Mouse (Mus musculus): ENCODE data around the gene Olfr313. TPM values are rescaled to one million over a fixed set of nuclear protein-coding genes. Genes with fewer than 3 reads are reported as not detected.

The Olfr313 gene
- total and polyA plus RNA-seq, 3 experiments = not detected

DNA sequence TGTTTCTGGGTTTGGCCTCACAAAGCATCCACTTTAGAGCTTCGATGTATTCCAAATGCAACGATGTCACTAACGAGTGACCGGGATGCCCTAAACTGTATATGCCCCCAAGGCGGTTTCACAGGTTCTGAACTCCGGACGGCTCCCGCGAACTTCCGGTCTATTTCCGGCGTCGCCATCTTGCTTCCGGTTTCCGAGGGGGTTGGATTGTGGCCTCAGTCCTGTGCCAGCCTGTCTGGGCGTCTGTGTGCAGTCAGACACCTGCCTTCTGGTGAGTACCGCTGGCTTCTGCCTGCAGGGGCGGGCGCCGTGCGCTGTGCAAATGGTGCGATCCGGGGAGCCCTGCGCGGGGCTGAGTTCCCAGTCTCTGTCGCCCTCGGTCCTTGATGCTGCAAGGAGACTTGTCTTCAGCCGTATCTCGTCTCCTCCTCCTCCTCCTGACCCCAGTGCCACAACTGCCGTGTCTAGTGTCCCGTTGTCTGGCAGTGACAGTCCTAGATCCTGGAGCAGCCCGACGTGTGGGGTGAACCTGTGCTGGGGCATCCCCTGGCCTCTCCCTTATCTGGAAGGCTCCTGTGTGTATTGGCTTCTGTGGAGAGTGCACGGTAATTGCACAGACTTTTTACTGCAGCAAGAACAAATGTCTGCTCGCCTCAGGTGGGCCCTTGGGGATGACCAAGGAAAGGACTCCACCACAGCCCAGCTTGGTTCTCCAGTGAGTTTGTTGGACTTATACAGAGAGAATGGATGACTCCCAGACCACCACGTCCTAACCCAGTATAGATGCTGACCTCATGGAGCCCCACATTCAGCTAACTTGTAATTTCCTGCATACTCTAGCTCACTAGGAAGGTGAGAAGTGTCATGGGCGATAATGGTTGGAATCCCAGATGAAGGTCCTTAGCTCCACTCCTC is 52.5 kb downstream of the Olfr313 start, which contains the start of gene 2810021J22Rik (continued):
- peak; percentile 81; the same call in 1 of the 2 replicates for TF ChIP-seq POLR2AphosphoS2 (IDR thresholded peaks at IDR 0.05; ENCODE audit: low read length)
- TF ChIP-seq TCF12 (IDR thresholded peaks at IDR 0.05; ENCODE audit: low read depth, low read length) = peak; percentile 81
- no peak for TF ChIP-seq CHD2 (IDR thresholded peaks at IDR 0.05; ENCODE audit: low read length)
- TF ChIP-seq TBP (IDR thresholded peaks at IDR 0.05; ENCODE audit: low read depth, low read length) = peak; percentile 91
- TF ChIP-seq HCFC1 (IDR thresholded peaks at IDR 0.05; ENCODE audit: low read depth, low read length) = peak; percentile 85
- TF ChIP-seq BHLHE40 (IDR thresholded peaks at IDR 0.05; ENCODE audit: borderline replicate concordance, low read depth, low read length) = no peak
- peak; percentile 41; the same call in 1 of the 2 replicates for TF ChIP-seq ETS1 (IDR thresholded peaks at IDR 0.05; ENCODE audit: low read depth, low read length)
- TF ChIP-seq NRF1 (IDR thresholded peaks at IDR 0.05; ENCODE audit: insufficient read depth, low read depth, low read length, poor library complexity, severe bottlenecking) = no peak
- peak; percentile 75; the same call in 1 of the 2 replicates for TF ChIP-seq ZMIZ1 (IDR thresholded peaks at IDR 0.05; ENCODE audit: low read depth, low read length)
- TF ChIP-seq RAD21 (IDR thresholded peaks at IDR 0.05; ENCODE audit: low read depth, low read length) = no peak
- TF ChIP-seq EP300 (IDR thresholded peaks at IDR 0.05; ENCODE audit: low read depth in 1 of 2, low read length in 2 of 2) = 0 out of 4 replicates have a peak, but pooled peaks of 1 of the 2 experiments have one; percentile 25
- no peak for TF ChIP-seq TAL1 (IDR thresholded peaks at IDR 0.05; ENCODE audit: low read length)
- TF ChIP-seq USF2 (IDR thresholded peaks at IDR 0.05; ENCODE audit: borderline replicate concordance in 1 of 2, insufficient read depth in 1 of 2, low read depth in 1 of 2, low read length in 2 of 2) = no peak
- TF ChIP-seq USF1 (IDR thresholded peaks at IDR 0.05; ENCODE audit: low read depth, low read length) = no peak
- TF ChIP-seq MAFK (IDR thresholded peaks at IDR 0.05; ENCODE audit: borderline replicate concordance, low read depth, low read length) = no peak

DNA sequence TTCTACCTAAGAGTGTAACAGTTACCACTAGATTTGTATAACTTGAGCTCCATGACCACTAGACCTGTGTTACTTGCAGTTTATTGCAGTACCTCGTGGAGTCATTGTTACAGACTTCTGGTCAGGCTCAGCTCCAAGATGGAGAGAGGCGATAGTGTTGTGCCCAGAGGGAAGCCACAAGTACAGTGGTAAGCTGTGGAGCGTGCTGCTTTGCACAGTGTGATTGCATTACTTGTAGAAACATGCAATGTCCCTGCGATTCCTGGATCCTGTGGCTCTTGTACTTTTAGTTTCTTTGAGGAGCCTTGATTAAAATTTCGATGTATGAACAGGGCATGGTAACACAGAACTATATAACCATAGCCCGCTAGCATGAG is 53.1 kb downstream of the Olfr313 start:
- Histone ChIP-seq H3K9ac (ENCODE audit: control insufficient read depth, low read depth, low read length, poor library complexity, severe bottlenecking) (peak overlapping the region; percentile 90), H3K4me3 (ENCODE audit: control insufficient read depth in 1 of 2, insufficient read depth in 1 of 2, low read depth in 2 of 2, low read length in 2 of 2) (peak overlapping the region; percentile 57 to 97), H3K9me3 (replicated peaks; ENCODE audit: insufficient read depth, low read length) (no peaks in the 10 kb centered on the region), H3K27ac (ENCODE audit: control insufficient read depth, low read depth, low read length) (no peak overlapping the region), H3K27me3 (ENCODE audit: control insufficient read depth in 1 of 2, insufficient read depth in 2 of 2, low read length in 2 of 2) (no peaks in the 10 kb centered on the region), H3K4me1 (ENCODE audit: control insufficient read depth in 1 of 2, insufficient read depth in 2 of 2, low read length in 2 of 2) (peaks cover 3 to 7% of the 10 kb centered on the region in 2 experiments), H3K79me2 (ENCODE audit: control insufficient read depth, insufficient read depth, low read length, poor library complexity) (peaks cover 5% of the 10 kb centered on the region), H3K36me3 (ENCODE audit: control insufficient read depth in 1 of 2, insufficient read depth in 2 of 2, low read length in 2 of 2) (peaks cover 0 to 6% of the 10 kb centered on the region in 2 experiments; a peak in 2 of 4 replicates)
- TF ChIP-seq CTCF (IDR thresholded peaks at IDR 0.05 in 2 of 3, conservative IDR thresholded peaks at IDR 0.05 in 1 of 3; ENCODE audit: control insufficient read depth in 1 of 3, insufficient read depth in 1 of 3, low read depth in 2 of 3, low read length in 3 of 3, poor library complexity in 1 of 3, severe bottlenecking in 1 of 3) (no peak), EP300 (IDR thresholded peaks at IDR 0.05; ENCODE audit: low read depth in 1 of 2, low read length in 2 of 2) (no peak), MYC (IDR thresholded peaks at IDR 0.05; ENCODE audit: low read depth, low read length) (no peak), UBTF (IDR thresholded peaks at IDR 0.05; ENCODE audit: borderline replicate concordance, insufficient read depth, low read depth, low read length) (no peak), GATA1 (IDR thresholded peaks at IDR 0.05; ENCODE audit: low read depth, low read length) (no peak), ZNF384 (IDR thresholded peaks at IDR 0.05; ENCODE audit: low read depth, low read length) (no peak), POLR2AphosphoS2 (IDR thresholded peaks at IDR 0.05; ENCODE audit: low read length) (no peak), TAL1 (IDR thresholded peaks at IDR 0.05; ENCODE audit: low read length) (no peak), MAX (IDR thresholded peaks at IDR 0.05; ENCODE audit: low read length) (no peak)
- DNase-seq (ENCODE audit: low read depth, low spot score) = no peak

Other genes starting within 250 kb of the Olfr313 start
- not detected in 2 replicates for gene Olfr224, start 244.4 kb upstream of the Olfr313 start, total RNA-seq (2012; rRNA removed)
- not detected for gene Olfr224, start 244.4 kb upstream of the Olfr313 start, polyA plus RNA-seq (2012; ENCODE audit: insufficient read depth in 1 of 2, insufficient read length in 2 of 2, low read depth in 1 of 2, low replicate concordance in 2 of 2, missing spikeins in 1 of 2)
- gene Olfr325, start 237.3 kb upstream of the Olfr313 start, total RNA-seq (2012; rRNA removed) = not detected in 2 replicates
- not detected for gene Olfr325, start 237.3 kb upstream of the Olfr313 start, polyA plus RNA-seq (2012; ENCODE audit: insufficient read depth in 1 of 2, insufficient read length in 2 of 2, low read depth in 1 of 2, low replicate concordance in 2 of 2, missing spikeins in 1 of 2)
- gene Olfr324, start 219.9 kb upstream of the Olfr313 start, total RNA-seq (2012; rRNA removed) = not detected in 2 replicates
- not detected for gene Olfr324, start 219.9 kb upstream of the Olfr313 start, polyA plus RNA-seq (2012; ENCODE audit: insufficient read depth in 1 of 2, insufficient read length in 2 of 2, low read depth in 1 of 2, low replicate concordance in 2 of 2, missing spikeins in 1 of 2)
- gene 2210407C18Rik, start 198.9 kb upstream of the Olfr313 start, total RNA-seq (2012; rRNA removed) = not detected in 2 replicates
- not detected for gene 2210407C18Rik, start 198.9 kb upstream of the Olfr313 start, polyA plus RNA-seq (2012; ENCODE audit: insufficient read depth in 1 of 2, insufficient read length in 2 of 2, low read depth in 1 of 2, low replicate concordance in 2 of 2, missing spikeins in 1 of 2)
- not detected in 2 replicates for gene Olfr323, start 184.5 kb upstream of the Olfr313 start, total RNA-seq (2012; rRNA removed)
- gene Olfr323, start 184.5 kb upstream of the Olfr313 start, polyA plus RNA-seq (2012; ENCODE audit: insufficient read depth in 1 of 2, insufficient read length in 2 of 2, low read depth in 1 of 2, low replicate concordance in 2 of 2, missing spikeins in 1 of 2) = not detected
- 4.0 and 5.7 TPM in 2 replicates for gene Trim58, start 174.5 kb upstream of the Olfr313 start, total RNA-seq (2012; rRNA removed)
- gene Trim58, start 174.5 kb upstream of the Olfr313 start, polyA plus RNA-seq (2012; ENCODE audit: insufficient read depth in 1 of 2, insufficient read length in 2 of 2, low read depth in 1 of 2, low replicate concordance in 2 of 2, missing spikeins in 1 of 2) = 10 to 100 TPM in 1 of 2 experiments, not detected in 1; 14.1 TPM
- gene Olfr322, start 156.2 kb upstream of the Olfr313 start, total RNA-seq (2012; rRNA removed) = not detected in 2 replicates
- not detected for gene Olfr322, start 156.2 kb upstream of the Olfr313 start, polyA plus RNA-seq (2012; ENCODE audit: insufficient read depth in 1 of 2, insufficient read length in 2 of 2, low read depth in 1 of 2, low replicate concordance in 2 of 2, missing spikeins in 1 of 2)
- not detected in 2 replicates for gene Olfr320, start 133.9 kb upstream of the Olfr313 start, total RNA-seq (2012; rRNA removed)
- gene Olfr320, start 133.9 kb upstream of the Olfr313 start, polyA plus RNA-seq (2012; ENCODE audit: insufficient read depth in 1 of 2, insufficient read length in 2 of 2, low read depth in 1 of 2, low replicate concordance in 2 of 2, missing spikeins in 1 of 2) = not detected
- not detected in 2 replicates for gene Olfr319, start 115.8 kb upstream of the Olfr313 start, total RNA-seq (2012; rRNA removed)
- gene Olfr319, start 115.8 kb upstream of the Olfr313 start, polyA plus RNA-seq (2012; ENCODE audit: insufficient read depth in 1 of 2, insufficient read length in 2 of 2, low read depth in 1 of 2, low replicate concordance in 2 of 2, missing spikeins in 1 of 2) = not detected
- gene Olfr318, start 91.0 kb upstream of the Olfr313 start, total RNA-seq (2012; rRNA removed) = not detected in 2 replicates
- under 1 TPM in 1 of 2 experiments, not detected in 1; 0.06 TPM for gene Olfr318, start 91.0 kb upstream of the Olfr313 start, polyA plus RNA-seq (2012; ENCODE audit: insufficient read depth in 1 of 2, insufficient read length in 2 of 2, low read depth in 1 of 2, low replicate concordance in 2 of 2, missing spikeins in 1 of 2)
- gene Olfr317, start 75.8 kb upstream of the Olfr313 start, total RNA-seq (2012; rRNA removed) = not detected in 2 replicates
- gene Olfr317, start 75.8 kb upstream of the Olfr313 start, polyA plus RNA-seq (2012; ENCODE audit: insufficient read depth in 1 of 2, insufficient read length in 2 of 2, low read depth in 1 of 2, low replicate concordance in 2 of 2, missing spikeins in 1 of 2) = not detected
- gene Olfr316, start 62.3 kb upstream of the Olfr313 start, total RNA-seq (2012; rRNA removed) = not detected in 2 replicates
- gene Olfr316, start 62.3 kb upstream of the Olfr313 start, polyA plus RNA-seq (2012; ENCODE audit: insufficient read depth in 1 of 2, insufficient read length in 2 of 2, low read depth in 1 of 2, low replicate concordance in 2 of 2, missing spikeins in 1 of 2) = not detected
- not detected in 2 replicates for gene Olfr315, start 41.8 kb upstream of the Olfr313 start, total RNA-seq (2012; rRNA removed)
- not detected for gene Olfr315, start 41.8 kb upstream of the Olfr313 start, polyA plus RNA-seq (2012; ENCODE audit: insufficient read depth in 1 of 2, insufficient read length in 2 of 2, low read depth in 1 of 2, low replicate concordance in 2 of 2, missing spikeins in 1 of 2)
- gene Olfr314, start 32.0 kb upstream of the Olfr313 start, total RNA-seq (2012; rRNA removed) = not detected in 2 replicates
- not detected for gene Olfr314, start 32.0 kb upstream of the Olfr313 start, polyA plus RNA-seq (2012; ENCODE audit: insufficient read depth in 1 of 2, insufficient read length in 2 of 2, low read depth in 1 of 2, low replicate concordance in 2 of 2, missing spikeins in 1 of 2)
- gene Fam183b, start 13.0 kb upstream of the Olfr313 start, total RNA-seq (2012; rRNA removed) = not detected in 2 replicates
- gene Fam183b, start 13.0 kb upstream of the Olfr313 start, polyA plus RNA-seq (2012; ENCODE audit: insufficient read depth in 1 of 2, insufficient read length in 2 of 2, low read depth in 1 of 2, low replicate concordance in 2 of 2, missing spikeins in 1 of 2) = not detected
- gene Olfr312, start 14.2 kb downstream of the Olfr313 start, total RNA-seq (2012; rRNA removed) = not detected in 2 replicates
- not detected for gene Olfr312, start 14.2 kb downstream of the Olfr313 start, polyA plus RNA-seq (2012; ENCODE audit: insufficient read depth in 1 of 2, insufficient read length in 2 of 2, low read depth in 1 of 2, low replicate concordance in 2 of 2, missing spikeins in 1 of 2)
- gene Olfr311, start 24.3 kb downstream of the Olfr313 start, total RNA-seq (2012; rRNA removed) = not detected in 2 replicates
- not detected for gene Olfr311, start 24.3 kb downstream of the Olfr313 start, polyA plus RNA-seq (2012; ENCODE audit: insufficient read depth in 1 of 2, insufficient read length in 2 of 2, low read depth in 1 of 2, low replicate concordance in 2 of 2, missing spikeins in 1 of 2)
- 1.7 and 2.1 TPM in 2 replicates for gene Gm12258, start 32.2 kb downstream of the Olfr313 start, total RNA-seq (2012; rRNA removed)
- gene Gm12258, start 32.2 kb downstream of the Olfr313 start, polyA plus RNA-seq (2012; ENCODE audit: insufficient read depth in 1 of 2, insufficient read length in 2 of 2, low read depth in 1 of 2, low replicate concordance in 2 of 2, missing spikeins in 1 of 2) = 1 to 10 TPM in 1 of 2 experiments, not detected in 1; 2.5 TPM
- 5.8 and 6.9 TPM in 2 replicates for gene 2810021J22Rik, start 52.2 kb downstream of the Olfr313 start, total RNA-seq (2012; rRNA removed)
- 1 to 10 TPM in 1 of 2 experiments, not detected in 1; 6.2 TPM for gene 2810021J22Rik, start 52.2 kb downstream of the Olfr313 start, polyA plus RNA-seq (2012; ENCODE audit: insufficient read depth in 1 of 2, insufficient read length in 2 of 2, low read depth in 1 of 2, low replicate concordance in 2 of 2, missing spikeins in 1 of 2)
- 5.2 and 6.0 TPM in 2 replicates for gene Zfp39, start 89.2 kb downstream of the Olfr313 start, total RNA-seq (2012; rRNA removed)
- gene Zfp39, start 89.2 kb downstream of the Olfr313 start, polyA plus RNA-seq (2012; ENCODE audit: insufficient read depth in 1 of 2, insufficient read length in 2 of 2, low read depth in 1 of 2, low replicate concordance in 2 of 2, missing spikeins in 1 of 2) = 1 to 10 TPM in 1 of 2 experiments, not detected in 1; 5.1 TPM
- gene Btnl10, start 102.9 kb downstream of the Olfr313 start, total RNA-seq (2012; rRNA removed) = 0.62 and 1.7 TPM in 2 replicates
- under 1 TPM in 1 of 2 experiments, not detected in 1; 0.92 TPM for gene Btnl10, start 102.9 kb downstream of the Olfr313 start, polyA plus RNA-seq (2012; ENCODE audit: insufficient read depth in 1 of 2, insufficient read length in 2 of 2, low read depth in 1 of 2, low replicate concordance in 2 of 2, missing spikeins in 1 of 2)
- 282 and 337 TPM in 2 replicates for gene Rnf187, start 123.9 kb downstream of the Olfr313 start, total RNA-seq (2012; rRNA removed)
- gene Rnf187, start 123.9 kb downstream of the Olfr313 start, polyA plus RNA-seq (2012; ENCODE audit: insufficient read depth in 1 of 2, insufficient read length in 2 of 2, low read depth in 1 of 2, low replicate concordance in 2 of 2, missing spikeins in 1 of 2) = 1,000 to 10,000 TPM in 1 of 2 experiments, 100 to 1,000 TPM in 1; 280 to 3,830 TPM
- gene Hist3h2ba, start 133.9 kb downstream of the Olfr313 start, total RNA-seq (2012; rRNA removed) = 48.2 and 147 TPM in 2 replicates
- under 1 TPM in 1 of 2 experiments, not detected in 1; 0.21 TPM for gene Hist3h2ba, start 133.9 kb downstream of the Olfr313 start, polyA plus RNA-seq (2012; ENCODE audit: insufficient read depth in 1 of 2, insufficient read length in 2 of 2, low read depth in 1 of 2, low replicate concordance in 2 of 2, missing spikeins in 1 of 2)
- 184 and 300 TPM in 2 replicates for gene Hist3h2a, start 139.7 kb downstream of the Olfr313 start, total RNA-seq (2012; rRNA removed)
- gene Hist3h2a, start 139.7 kb downstream of the Olfr313 start, polyA plus RNA-seq (2012; ENCODE audit: insufficient read depth in 1 of 2, insufficient read length in 2 of 2, low read depth in 1 of 2, low replicate concordance in 2 of 2, missing spikeins in 1 of 2) = under 1 TPM in 1 of 2 experiments, not detected in 1; 0.42 TPM
- 0.50 and 0.52 TPM in 2 replicates for gene Trim17, start 139.7 kb downstream of the Olfr313 start, total RNA-seq (2012; rRNA removed)
- gene Trim17, start 139.7 kb downstream of the Olfr313 start, polyA plus RNA-seq (2012; ENCODE audit: insufficient read depth in 1 of 2, insufficient read length in 2 of 2, low read depth in 1 of 2, low replicate concordance in 2 of 2, missing spikeins in 1 of 2) = under 1 TPM in 1 of 2 experiments, not detected in 1; 0.82 TPM
- 22.9 and 27.0 TPM in 2 replicates for gene Trim11, start 163.1 kb downstream of the Olfr313 start, total RNA-seq (2012; rRNA removed)
- gene Trim11, start 163.1 kb downstream of the Olfr313 start, polyA plus RNA-seq (2012; ENCODE audit: insufficient read depth in 1 of 2, insufficient read length in 2 of 2, low read depth in 1 of 2, low replicate concordance in 2 of 2, missing spikeins in 1 of 2) = 10 to 100 TPM in 1 of 2 experiments, not detected in 1; 24.8 TPM